Comparison of ENCODE assay signal across 9 mouse cellular contexts in the genomic region with DNA sequence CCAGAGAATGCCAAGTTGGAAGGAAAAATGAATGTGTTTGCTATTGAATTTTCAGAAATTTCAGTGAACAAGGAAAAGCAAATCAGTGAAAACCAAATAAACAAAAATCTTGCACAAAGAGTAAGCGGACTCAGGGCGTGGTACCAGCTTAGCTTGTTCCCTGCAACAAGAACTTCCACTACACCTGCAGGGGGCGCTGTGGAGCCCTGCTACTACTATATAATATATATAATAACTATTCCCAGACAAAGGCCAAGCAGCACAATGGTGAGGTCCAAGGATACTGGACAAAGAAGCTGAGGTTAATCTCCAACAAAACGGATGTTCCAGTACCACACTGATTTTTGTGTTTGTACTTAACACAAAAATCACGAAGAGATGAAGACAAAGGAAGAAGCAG. TPM values are rescaled to one million over a fixed set of nuclear protein-coding genes. Genes with fewer than 3 reads are reported as not detected.
DNase-seq lines count a peak whose midpoint lies in the region; ATAC-seq and TF ChIP-seq lines count a peak whose summit lies in the region.
"Had no signal": no experiment of that assay in that cellular context is flagged by ENCODE, and none has a peak within 500 bp of the region (broad histone marks: within the 10 kb centered on the region; RNA-seq: fewer than 3 reads in every experiment).

No protein-coding gene starts in this region.

- no peak overlapping the region for H3K4me3 ChIP-seq in layer of hippocampus, adult 2 months
- H3K4me3 ChIP-seq in liver, postnatal 0 days (ENCODE audit: low read depth, low read length): no peak overlapping the region
- H3K4me3 ChIP-seq in spleen, adult 2 months (ENCODE audit: extremely low read depth, insufficient read depth, insufficient read length): no peak overlapping the region
- H3K4me3 ChIP-seq: midbrain, embryonic 12.5 days had no signal

- no peaks in the 10 kb centered on the region for H3K4me1 ChIP-seq in liver, postnatal 0 days (ENCODE audit: insufficient read depth)
- H3K4me1 ChIP-seq in spleen, adult 2 months (ENCODE audit: control insufficient read depth, insufficient read depth, insufficient read length): no peaks in the 10 kb centered on the region
- H3K4me1 ChIP-seq: midbrain, embryonic 12.5 days had no signal

- no peaks in the 10 kb centered on the region for H3K27me3 ChIP-seq in liver, postnatal 0 days (ENCODE audit: insufficient read depth, low read length)
- no peaks in the 10 kb centered on the region for H3K27me3 ChIP-seq in spleen, adult 2 months (ENCODE audit: control insufficient read depth, insufficient read depth, low read length)
- H3K27me3 ChIP-seq: midbrain, embryonic 12.5 days had no signal

- peaks cover 65% of the 10 kb centered on the region for H3K36me3 ChIP-seq in liver, postnatal 0 days (replicated peaks; ENCODE audit: insufficient read depth, low read length)
- H3K36me3 ChIP-seq in spleen, adult 2 months (ENCODE audit: control insufficient read depth, insufficient read depth, low read length): peaks cover 26% of the 10 kb centered on the region

- ATAC-seq in liver, postnatal 0 days: no peak
- ATAC-seq in megakaryocyte, adult 5-6 weeks (ENCODE audit: poor library complexity, severe bottlenecking): no peak

- no peaks in the 10 kb centered on the region for H3K9me3 ChIP-seq in liver, postnatal 0 days (ENCODE audit: low read length)
- H3K9me3 ChIP-seq: midbrain, embryonic 12.5 days had no signal

- H3K4me2 ChIP-seq in liver, postnatal 0 days (ENCODE audit: low read depth, low read length): no peak overlapping the region
- H3K4me2 ChIP-seq: midbrain, embryonic 12.5 days had no signal

- peak; percentile 87 for TF ChIP-seq CTCF in layer of hippocampus, adult 2 months (conservative IDR thresholded peaks at IDR 0.05)
- TF ChIP-seq CTCF in brain, embryonic 14.5 days (IDR thresholded peaks at IDR 0.05; ENCODE audit: borderline replicate concordance, extremely low read depth, insufficient read depth, insufficient read length): peak; percentile 58
- TF ChIP-seq CTCF in liver, postnatal 0 days (IDR thresholded peaks at IDR 0.05; ENCODE audit: low read depth): peak; percentile 62
- TF ChIP-seq CTCF in spleen, adult 2 months (IDR thresholded peaks at IDR 0.05; ENCODE audit: extremely low read depth, insufficient read depth, insufficient read length, insufficient replicate concordance): peak; percentile 41; the same call in 1 of the 2 replicates

- 0 out of 2 replicates have a peak overlapping the region, but pooled peaks have one; percentile 14 for H3K27ac ChIP-seq in layer of hippocampus, adult 2 months
- no peak overlapping the region for H3K27ac ChIP-seq in liver, postnatal 0 days (ENCODE audit: low read depth)
- no peak overlapping the region for H3K27ac ChIP-seq in spleen, adult 2 months (ENCODE audit: insufficient read depth, low read length)
- H3K27ac ChIP-seq: midbrain, embryonic 12.5 days had no signal

- TF ChIP-seq EP300 in liver, postnatal 0 days (IDR thresholded peaks at IDR 0.05; ENCODE audit: low read depth): no peak

- H3K9ac ChIP-seq in liver, postnatal 0 days (replicated peaks): no peak overlapping the region
- H3K9ac ChIP-seq: midbrain, embryonic 12.5 days had no signal

- TF ChIP-seq POLR2A in brain, embryonic 14.5 days (IDR thresholded peaks at IDR 0.05; ENCODE audit: borderline replicate concordance, extremely low read depth, insufficient read depth, insufficient read length, poor library complexity, severe bottlenecking): no peak
- no peak for TF ChIP-seq POLR2A in spleen, adult 2 months (IDR thresholded peaks at IDR 0.05; ENCODE audit: low read depth, low read length)

- 64% methylated on average over 5 of the region's 5 CpGs for WGBS in liver, postnatal 0 days (ENCODE audit: insufficient replicate concordance)
- WGBS in spleen, adult 2 months: 73% methylated on average over 5 of the region's 5 CpGs

- DNase-seq in layer of hippocampus, adult 2 months (ENCODE audit: low spot score in 2 of 2): peak in 1 of 2 experiments; percentile 67
- no peak for DNase-seq in layer of hippocampus, adult 9-10 months (ENCODE audit: low spot score)
- DNase-seq in MEL-GATA-1-ER (ENCODE audit: extremely low read depth, low read depth): peak; percentile 20
- DNase-seq in brain, embryonic 14.5 days (ENCODE audit: low read depth): peak; percentile 71
- DNase-seq in gastrocnemius, postnatal 10 days: peak; percentile 69
- DNase-seq in liver, postnatal 0 days: peak; percentile 58
- peak in 1 of 2 experiments; percentile 38 for DNase-seq in spleen, adult 2 months (ENCODE audit: low read depth in 1 of 2, low spot score in 2 of 2)

RNA-seq across cellular contexts. Expression of a gene that starts 53.1 kb away (rescaled TPM):
- total RNA-seq in layer of hippocampus, adult 2 months (2021): 100 to 1,000 TPM; 105 to 107 TPM
- polyA plus RNA-seq in brain, embryonic 14.5 days (2012; rRNA removed): 76.5 and 131 TPM in 2 replicates
- total RNA-seq in gastrocnemius, postnatal 10 days (2021): 10 to 100 TPM; 45.4 to 49.7 TPM
- polyA plus RNA-seq in liver, postnatal 0 days (2015; fragmentation: Nextera tagmentation; extraction: Ambion mirVana): 11.9 and 12.7 TPM in 2 replicates
- polyA plus RNA-seq in spleen, adult 2 months (2012; rRNA removed): 36.6 and 46.2 TPM in 2 replicates
- 31.7 and 41.1 TPM in 2 replicates for total RNA-seq in megakaryocyte, adult 5-6 weeks (2015)
- 22.4 and 26.3 TPM in 2 replicates for total RNA-seq in megakaryocyte, adult 5-6 weeks (2017)
